Mouse (Mus musculus): ENCODE results near the gene Fbxw16.
"Not testable (repeated sequence)": the region's sequence is repeated elsewhere in the genome, so short reads cannot be mapped to it uniquely, and the experiment has no call there.

DNA sequence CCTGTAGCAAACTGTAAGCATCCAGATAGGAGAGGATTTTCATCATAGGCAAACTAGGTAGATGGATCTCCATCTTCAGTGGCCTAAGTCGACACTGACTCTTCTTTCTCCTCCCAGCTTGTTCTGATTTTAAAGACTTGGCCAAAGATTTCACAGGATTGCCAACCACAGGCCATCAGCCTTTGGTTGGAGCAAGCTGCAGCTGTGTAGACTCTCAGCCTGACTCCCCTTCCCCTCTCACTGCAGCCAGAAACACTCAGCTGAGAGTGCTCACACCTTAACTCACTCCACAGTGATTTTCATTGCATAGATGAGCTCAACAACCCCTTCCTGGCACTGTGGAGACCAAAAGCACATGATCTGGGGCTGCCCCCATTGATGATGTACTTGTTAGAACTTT, 46.8 kb upstream of the Fbxw16 start, which contains the start of gene Fbxw19:
- TF ChIP-seq CTCF, EP300 (IDR thresholded peaks at IDR 0.05; ENCODE audit: low read depth): not testable (repeated sequence)
